Mouse (Mus musculus): ENCODE data around the gene Vangl1. TPM values are rescaled to one million over a fixed set of nuclear protein-coding genes. Genes with fewer than 3 reads are reported as not detected.

Gene Vangl1
- polyA plus RNA-seq, 1 experiment, result 25.4 TPM

DNA sequence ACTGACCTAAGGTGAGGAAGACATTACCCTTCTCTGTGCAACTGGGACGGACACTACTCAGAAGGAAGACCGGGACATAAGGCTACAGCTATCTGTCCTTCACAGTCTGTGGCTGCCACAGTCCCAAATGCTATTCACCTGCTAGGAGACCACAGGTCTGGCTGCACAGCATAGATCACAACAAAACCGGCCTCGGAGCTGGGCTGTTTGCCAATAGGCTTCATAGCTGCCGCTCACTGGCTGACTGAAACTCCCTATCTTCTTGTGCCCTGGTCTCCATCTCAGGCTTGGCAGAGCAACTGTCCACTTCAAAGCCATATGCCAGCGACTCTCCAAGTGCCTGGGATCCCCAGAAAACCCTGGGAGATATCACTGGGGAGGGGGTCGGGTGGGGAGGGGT, 23.7 kb downstream of the Vangl1 start:
- H3K36me3 ChIP-seq (ENCODE audit: control insufficient read depth, insufficient read depth), result peaks cover 48% of the 10 kb centered on the region
- H3K79me3 ChIP-seq (ENCODE audit: low read depth), result peaks cover 5% of the 10 kb centered on the region
- H3ac ChIP-seq (ENCODE audit: control insufficient read depth, insufficient read length, low read depth), result no peak overlapping the region
- H3K27me3 ChIP-seq (ENCODE audit: control insufficient read depth, insufficient read depth, insufficient read length), result no peaks in the 10 kb centered on the region
- TF ChIP-seq CEBPB (IDR thresholded peaks at IDR 0.05; ENCODE audit: low read depth), result no peak
- no peak for TF ChIP-seq MYOG (IDR thresholded peaks at IDR 0.05; ENCODE audit: control insufficient read depth, extremely low read depth, insufficient read length)
- TF ChIP-seq MAX (IDR thresholded peaks at IDR 0.05), result no peak
- no peak for TF ChIP-seq FOSL1 (IDR thresholded peaks at IDR 0.05; ENCODE audit: insufficient read depth, low read length, poor library complexity, severe bottlenecking)
- TF ChIP-seq MYOD1 (IDR thresholded peaks at IDR 0.05; ENCODE audit: control insufficient read depth, insufficient read length, low read depth), result no peak
- TF ChIP-seq USF1 (IDR thresholded peaks at IDR 0.05; ENCODE audit: low read depth), result no peak
- no peak for TF ChIP-seq CTCF (IDR thresholded peaks at IDR 0.05; ENCODE audit: control insufficient read depth, insufficient read depth, insufficient read length)
- H3K79me2 ChIP-seq (ENCODE audit: control insufficient read depth, insufficient read depth), result peaks cover 11% of the 10 kb centered on the region
- H3K4me3 ChIP-seq (ENCODE audit: insufficient read depth, poor library complexity, severe bottlenecking), result no peak overlapping the region

DNA sequence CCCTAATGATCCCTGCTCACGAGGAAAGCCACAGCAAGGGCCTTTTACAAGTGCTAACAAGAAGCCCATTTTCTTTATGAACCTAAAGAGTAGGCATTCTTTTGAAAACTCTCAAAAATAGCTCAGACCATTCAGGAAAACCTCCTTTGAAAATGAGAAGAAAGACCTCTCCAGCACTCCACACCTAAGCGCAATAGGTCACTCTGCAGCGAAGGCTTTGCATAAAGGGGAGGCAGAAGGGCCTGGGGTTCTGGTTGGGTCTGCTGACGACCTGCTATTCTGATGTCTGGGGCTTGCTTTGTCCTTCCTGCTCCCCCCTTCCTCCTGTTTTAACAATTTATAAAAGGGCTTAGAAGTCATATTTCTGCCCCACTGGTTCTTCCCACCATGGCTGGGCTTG, 24.6 kb downstream of the Vangl1 start:
- Histone ChIP-seq H3K4me3 (ENCODE audit: insufficient read depth, poor library complexity, severe bottlenecking) (no peak overlapping the region), H3K27me3 (ENCODE audit: control insufficient read depth, insufficient read depth, insufficient read length) (no peaks in the 10 kb centered on the region), H3K79me2 (ENCODE audit: control insufficient read depth, insufficient read depth) (peaks cover 7% of the 10 kb centered on the region), H3K36me3 (ENCODE audit: control insufficient read depth, insufficient read depth) (peaks cover 41% of the 10 kb centered on the region), H3ac (ENCODE audit: control insufficient read depth, insufficient read length, low read depth) (no peak overlapping the region), H3K79me3 (ENCODE audit: low read depth) (peaks cover 1% of the 10 kb centered on the region)
- TF ChIP-seq MAX (IDR thresholded peaks at IDR 0.05) (no peak), USF1 (IDR thresholded peaks at IDR 0.05; ENCODE audit: low read depth) (no peak), MYOD1 (IDR thresholded peaks at IDR 0.05; ENCODE audit: control insufficient read depth, insufficient read length, low read depth) (no peak), FOSL1 (IDR thresholded peaks at IDR 0.05; ENCODE audit: insufficient read depth, low read length, poor library complexity, severe bottlenecking) (no peak), MYOG (IDR thresholded peaks at IDR 0.05; ENCODE audit: control insufficient read depth, extremely low read depth, insufficient read length) (no peak), CTCF (IDR thresholded peaks at IDR 0.05; ENCODE audit: control insufficient read depth, insufficient read depth, insufficient read length) (no peak), CEBPB (IDR thresholded peaks at IDR 0.05; ENCODE audit: low read depth) (no peak)

DNA sequence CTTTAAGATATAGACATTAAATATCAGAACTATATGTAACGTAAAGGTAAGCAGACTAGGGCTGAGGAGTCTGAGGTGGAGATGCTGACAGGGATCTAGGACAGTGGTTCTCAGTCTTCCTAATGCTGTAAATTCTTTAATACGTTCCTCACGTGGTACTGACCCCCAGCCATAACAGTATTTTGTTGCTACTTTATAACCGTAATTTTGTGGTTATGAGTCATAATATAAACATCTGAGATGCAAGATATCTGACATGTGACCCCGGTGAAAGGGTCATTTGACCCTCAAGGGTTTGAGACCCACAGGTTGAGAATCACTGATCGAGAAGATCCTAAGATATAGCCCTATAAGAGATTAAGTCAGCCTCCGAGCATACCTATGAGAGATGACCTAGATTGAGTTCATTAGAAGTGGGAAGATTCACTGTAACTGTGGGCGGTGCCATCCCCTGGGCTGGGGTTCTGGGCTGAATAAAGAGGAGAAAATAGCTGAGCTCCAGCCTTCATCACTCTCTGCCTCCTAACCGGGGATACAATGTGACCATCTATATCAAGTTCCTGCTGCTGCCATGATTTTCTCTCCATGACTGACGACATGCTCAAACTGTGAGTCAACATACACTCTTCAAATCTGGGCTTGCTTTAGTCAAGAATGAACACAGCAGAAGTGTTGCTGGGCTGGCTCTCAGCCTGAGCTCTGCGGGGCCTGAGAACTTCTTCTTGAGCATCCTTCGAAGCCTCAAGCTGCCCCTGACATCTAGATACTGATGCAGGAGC, 26.5 kb downstream of the Vangl1 start:
- Histone ChIP-seq H3K36me3 (ENCODE audit: control insufficient read depth, insufficient read depth) (peaks cover 25% of the 10 kb centered on the region), H3ac (ENCODE audit: control insufficient read depth, insufficient read length, low read depth) (no peak overlapping the region), H3K79me2 (ENCODE audit: control insufficient read depth, insufficient read depth) (peaks cover 15% of the 10 kb centered on the region), H3K4me3 (ENCODE audit: insufficient read depth, poor library complexity, severe bottlenecking) (no peak overlapping the region), H3K27me3 (ENCODE audit: control insufficient read depth, insufficient read depth, insufficient read length) (no peaks in the 10 kb centered on the region), H3K79me3 (ENCODE audit: low read depth) (peaks cover 1% of the 10 kb centered on the region)
- TF ChIP-seq FOSL1 (IDR thresholded peaks at IDR 0.05; ENCODE audit: insufficient read depth, low read length, poor library complexity, severe bottlenecking) (peak; percentile 26), USF1 (IDR thresholded peaks at IDR 0.05; ENCODE audit: low read depth) (peak; percentile 90), MAX (IDR thresholded peaks at IDR 0.05) (no peak)

DNA sequence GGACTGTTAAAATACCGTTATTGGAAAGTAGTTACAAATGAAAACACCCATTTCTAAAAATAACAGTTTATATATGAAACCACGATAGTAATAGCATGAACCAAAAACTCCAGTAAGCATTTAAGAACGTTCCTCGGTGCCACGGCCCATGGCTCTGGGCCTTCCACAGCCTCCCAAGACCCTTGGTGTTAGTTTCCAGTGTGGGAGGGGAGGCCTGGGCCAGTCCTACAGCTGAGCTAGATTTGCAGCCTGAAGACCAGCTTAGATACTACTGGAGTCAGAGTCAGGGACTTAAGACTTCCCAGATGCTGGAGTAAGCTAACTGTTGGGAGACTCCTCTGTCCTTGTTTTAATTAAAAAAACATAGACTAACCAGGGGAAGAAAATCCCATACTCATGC, 28.4 kb downstream of the Vangl1 start:
- Histone ChIP-seq H3K79me2 (ENCODE audit: control insufficient read depth, insufficient read depth) (peaks cover 26% of the 10 kb centered on the region), H3K36me3 (ENCODE audit: control insufficient read depth, insufficient read depth) (peaks cover 10% of the 10 kb centered on the region), H3K27me3 (ENCODE audit: control insufficient read depth, insufficient read depth, insufficient read length) (no peaks in the 10 kb centered on the region), H3K79me3 (ENCODE audit: low read depth) (peaks cover 5% of the 10 kb centered on the region), H3ac (ENCODE audit: control insufficient read depth, insufficient read length, low read depth) (no peak overlapping the region), H3K4me3 (ENCODE audit: insufficient read depth, poor library complexity, severe bottlenecking) (no peak overlapping the region)
- TF ChIP-seq CTCF (IDR thresholded peaks at IDR 0.05; ENCODE audit: control insufficient read depth, insufficient read depth, insufficient read length) (no peak), USF1 (IDR thresholded peaks at IDR 0.05; ENCODE audit: low read depth) (no peak), CEBPB (IDR thresholded peaks at IDR 0.05; ENCODE audit: low read depth) (no peak), MYOG (IDR thresholded peaks at IDR 0.05; ENCODE audit: control insufficient read depth, extremely low read depth, insufficient read length) (no peak), MAX (IDR thresholded peaks at IDR 0.05) (no peak), FOSL1 (IDR thresholded peaks at IDR 0.05; ENCODE audit: insufficient read depth, low read length, poor library complexity, severe bottlenecking) (no peak), MYOD1 (IDR thresholded peaks at IDR 0.05; ENCODE audit: control insufficient read depth, insufficient read length, low read depth) (no peak)

DNA sequence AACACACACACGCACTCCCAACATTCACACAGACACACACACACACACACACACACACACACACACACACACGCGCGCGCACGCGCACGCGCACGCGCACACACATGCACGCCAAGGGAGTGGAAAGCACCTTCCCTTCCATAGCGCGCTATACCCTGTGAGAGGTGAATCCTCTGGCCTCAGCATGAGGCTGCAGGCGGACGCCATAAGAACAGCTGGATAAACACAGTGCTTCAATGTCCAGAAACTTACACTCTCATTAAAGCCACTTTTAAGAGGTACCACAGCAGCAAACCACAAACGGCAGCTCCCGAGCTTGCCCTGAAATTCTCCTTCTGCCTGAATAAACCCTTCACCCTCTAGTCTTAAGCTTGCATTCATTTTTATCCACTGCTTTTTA, 28.8 kb downstream of the Vangl1 start:
- Histone ChIP-seq H3K4me3 (ENCODE audit: insufficient read depth, poor library complexity, severe bottlenecking) (no peak overlapping the region), H3K79me2 (ENCODE audit: control insufficient read depth, insufficient read depth) (peaks cover 30% of the 10 kb centered on the region), H3K27me3 (ENCODE audit: control insufficient read depth, insufficient read depth, insufficient read length) (no peaks in the 10 kb centered on the region), H3K79me3 (ENCODE audit: low read depth) (peaks cover 5% of the 10 kb centered on the region), H3ac (ENCODE audit: control insufficient read depth, insufficient read length, low read depth) (no peak overlapping the region), H3K36me3 (ENCODE audit: control insufficient read depth, insufficient read depth) (peaks cover 10% of the 10 kb centered on the region)
- TF ChIP-seq MYOD1 (IDR thresholded peaks at IDR 0.05; ENCODE audit: control insufficient read depth, insufficient read length, low read depth) (peak; percentile 94), CEBPB (IDR thresholded peaks at IDR 0.05; ENCODE audit: low read depth) (no peak)
